Mouse (Mus musculus) MEL-GATA-1-ER (cell line): ENCODE measurements around the gene Trem3.

Experiments used
- DNase-seq: peaks from one replicate; pipeline ENCODE4 v3.0.0-alpha.2; 2012; ENCODE audit warnings: low read depth; ENCODE audit errors: extremely low read depth

The Trem3 gene

GRCm38 (mm10) chr17:48269833-48270232 is 22.3 kb downstream of the Trem3 start:
- DNase-seq = peak; percentile 38

GRCm38 (mm10) chr17:48272158-48272557 is 24.6 kb downstream of the Trem3 start:
- peak; percentile 95 for DNase-seq

GRCm38 (mm10) chr17:48272598-48272997 is 25.0 kb downstream of the Trem3 start:
- DNase-seq = no peak

GRCm38 (mm10) chr17:48274098-48274497 is 26.5 kb downstream of the Trem3 start:
- DNase-seq = peak; percentile 54

- peak; percentile 79 for DNase-seq
Measured at GRCm38 (mm10) chr17:48274885-48275284, 27.3 kb downstream of the Trem3 start.

DNA sequence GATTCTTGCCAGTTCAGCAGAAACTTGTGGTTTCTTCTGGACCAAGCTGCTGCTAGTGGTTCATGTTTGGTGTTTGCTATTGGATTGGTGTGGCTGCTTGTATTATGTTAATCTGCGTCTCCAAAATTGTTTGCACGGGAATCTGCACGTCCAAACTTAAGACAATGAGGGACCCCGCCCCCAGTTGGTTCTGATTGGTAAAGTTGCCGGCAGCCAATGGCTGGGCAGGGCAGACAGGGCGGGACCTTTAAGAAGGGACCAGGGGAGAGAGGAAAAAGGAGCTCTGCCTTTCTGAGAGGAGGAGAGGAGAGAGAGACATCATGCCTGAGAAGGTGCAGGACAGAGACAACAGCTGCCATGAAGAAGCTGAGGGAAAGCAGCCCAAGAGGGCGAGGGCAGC is 28.2 kb downstream of the Trem3 start:
- DNase-seq = no peak

GRCm38 (mm10) chr17:48278381-48278780 is 30.8 kb downstream of the Trem3 start:
- no peak for DNase-seq

GRCm38 (mm10) chr17:48279002-48279401 is 31.4 kb downstream of the Trem3 start:
- no peak for DNase-seq

DNA sequence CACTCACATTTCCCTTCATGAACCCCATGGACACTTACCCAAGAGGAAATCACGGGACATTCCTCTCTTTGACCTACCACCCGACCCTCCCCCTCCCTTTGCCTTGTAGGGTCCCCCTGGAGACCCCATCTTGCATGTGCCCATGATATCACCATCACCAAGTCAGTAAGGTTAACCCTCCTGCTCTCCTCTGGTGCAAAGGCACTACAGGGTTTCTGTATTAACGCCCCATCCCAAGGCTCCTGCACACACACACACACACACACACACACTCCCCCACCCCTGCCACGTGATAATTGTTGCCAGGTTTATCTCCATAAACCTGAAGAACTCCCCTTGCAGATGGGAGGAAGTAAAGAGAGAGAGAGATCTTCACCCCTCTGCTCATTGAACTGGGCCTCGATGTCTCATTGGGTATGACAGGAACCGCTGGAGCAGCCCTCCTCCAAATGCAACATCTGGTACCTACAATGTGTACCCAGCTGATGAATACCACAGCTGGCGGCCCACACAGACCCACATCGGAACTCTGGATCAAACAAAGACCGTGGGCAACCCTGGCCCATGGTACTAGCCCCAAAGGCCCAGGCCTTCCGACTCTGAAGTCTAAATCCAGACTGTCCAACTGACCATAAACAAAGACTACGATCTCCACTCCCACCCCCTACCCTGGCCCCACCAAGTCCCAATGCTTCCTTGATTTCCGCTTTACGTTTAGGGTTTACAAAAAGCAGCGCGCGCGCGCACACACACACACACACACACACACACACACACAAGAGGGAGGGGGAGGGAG is 33.6 kb downstream of the Trem3 start:
- no peak for DNase-seq

- DNase-seq = no peak
Measured at GRCm38 (mm10) chr17:48281739-48282085, 34.1 kb downstream of the Trem3 start.

DNA sequence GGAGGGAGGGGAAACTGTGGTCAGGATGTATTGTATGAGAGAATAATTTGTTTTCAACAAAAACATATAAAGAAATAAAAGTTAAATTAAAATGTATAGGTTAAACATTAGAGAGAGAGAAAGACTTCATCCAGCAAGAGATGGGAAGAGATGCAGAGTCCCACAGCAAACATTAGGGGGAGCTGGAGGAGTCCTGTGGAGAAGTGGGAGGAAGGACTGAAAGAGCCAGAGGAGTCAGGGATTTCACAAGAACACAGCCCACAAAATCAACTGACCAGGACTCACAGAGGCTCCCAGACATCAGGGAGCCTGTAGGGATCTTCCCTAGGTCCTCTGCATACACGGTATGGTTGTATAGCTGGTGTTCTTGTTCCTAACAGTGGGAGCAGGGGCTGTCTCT is 39.2 kb downstream of the Trem3 start:
- DNase-seq = no peak

GRCm38 (mm10) chr17:48287276-48287675 is 39.7 kb downstream of the Trem3 start:
- no peak for DNase-seq

DNA sequence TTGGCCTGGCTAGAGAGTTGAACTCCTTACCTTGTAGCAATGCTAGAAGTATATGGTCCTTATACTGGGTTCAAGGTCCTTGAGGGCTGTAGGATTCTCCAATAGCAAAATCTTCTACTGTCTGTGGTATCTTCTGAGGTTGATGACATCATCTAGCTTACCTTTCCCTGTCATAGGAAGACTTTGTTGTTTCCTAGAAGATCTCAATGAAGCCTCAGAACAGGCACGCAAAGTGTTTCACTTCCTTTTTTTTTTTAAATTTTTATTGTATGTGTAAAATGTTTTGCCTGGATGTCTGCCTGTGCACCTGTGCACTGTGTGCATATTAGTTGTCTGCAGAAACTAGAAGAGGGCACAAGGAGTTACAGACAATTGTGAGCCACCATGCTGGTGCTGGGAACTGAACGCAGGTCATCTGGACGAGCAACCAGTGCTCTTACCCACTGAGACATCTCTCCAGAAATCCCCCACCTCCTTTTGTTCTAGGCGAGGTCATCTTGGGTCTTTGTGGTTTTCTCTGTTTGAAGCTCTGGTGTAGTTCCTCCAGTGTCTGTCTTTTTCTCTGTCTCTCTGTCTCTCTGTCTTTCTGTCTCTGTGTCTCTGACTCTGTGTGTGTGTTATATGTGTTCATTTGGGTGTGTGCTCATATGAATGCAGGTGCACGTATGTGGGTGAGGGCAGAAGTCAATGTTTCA is 46.1 kb downstream of the Trem3 start:
- DNase-seq = no peak

DNA sequence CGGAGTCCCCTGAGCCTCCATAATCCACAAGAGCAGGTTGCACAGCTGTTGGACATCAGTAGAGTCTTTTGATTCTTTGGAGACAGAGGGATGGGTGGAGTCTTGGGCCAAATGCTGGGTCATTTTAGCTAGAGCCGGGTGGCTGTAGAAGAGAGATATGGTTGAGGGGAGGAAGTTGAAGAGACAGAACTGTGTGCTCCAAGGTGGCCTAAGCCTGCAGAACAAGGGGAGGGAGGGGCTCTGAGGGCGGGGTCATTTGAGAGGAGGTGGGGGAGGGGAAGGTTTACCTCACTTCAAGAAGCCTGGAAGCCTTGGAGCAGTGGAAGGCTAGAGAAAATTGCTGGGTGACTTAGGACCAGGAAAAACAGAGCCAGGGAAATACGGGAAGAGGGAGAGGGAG is 51.6 kb downstream of the Trem3 start, which contains the start of gene Treml2:
Treml2 (plus strand) TSS at position 296 of the 400 bp plus-strand sequence.
- peak; percentile 93 for DNase-seq

- DNase-seq = no peak
Measured at GRCm38 (mm10) chr17:48299756-48300155, 52.2 kb downstream of the Trem3 start.

GRCm38 (mm10) chr17:48300199-48300598 is 52.6 kb downstream of the Trem3 start:
- DNase-seq = peak; percentile 80

DNA sequence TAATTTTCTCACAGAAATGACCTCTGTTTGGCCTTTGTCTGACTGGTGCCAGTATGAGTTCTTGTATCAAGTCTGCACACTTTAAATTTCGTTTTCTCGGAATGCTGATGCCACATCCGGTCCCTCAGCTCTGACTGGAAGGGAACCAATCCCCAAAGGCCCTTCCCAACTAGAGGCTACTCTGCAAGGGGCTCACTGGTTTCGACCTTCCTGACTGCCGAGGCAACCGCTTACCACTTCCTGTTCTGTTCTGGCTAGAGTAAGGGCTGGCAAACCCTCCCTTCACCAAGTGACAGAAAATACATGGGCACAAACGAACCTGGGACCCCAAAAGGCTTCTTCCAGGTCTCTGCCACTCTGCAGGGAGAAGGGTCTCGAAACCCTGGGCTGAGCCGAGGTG is 53.3 kb downstream of the Trem3 start:
- peak; percentile 76 for DNase-seq

- DNase-seq = no peak
Measured at GRCm38 (mm10) chr17:48301792-48302191, 54.2 kb downstream of the Trem3 start.
